Mouse (Mus musculus) activated CD4-positive, CD25-positive, alpha-beta regulatory T cell, adult 4 months (primary cell): ENCODE data around the gene Parp11. TPM values are rescaled to one million over a fixed set of nuclear protein-coding genes. Genes with fewer than 3 reads are reported as not detected.

Experiments used
- polyA plus RNA-seq, 2 experiments: library from polyadenylated mRNA; unstranded; fragments of 100-300 nt; shearing (Covaris generic); gene quantifications; one replicate each; pipeline ENCODE4 v1.2.1; 2017

Gene Parp11
- polyA plus RNA-seq, 2 experiments from 2014 or later, result 51.0 to 52.1 TPM

Other genes with a start within 250 kb of the Parp11 start
- 10 to 100 TPM; 11.2 to 12.3 TPM for gene Cracr2a, start 114.5 kb downstream of the Parp11 start, polyA plus RNA-seq